ENCODE assay signal across 10 mouse cellular contexts in genomic region chr4:141053568-141054161, GRCm38 (mm10). TPM values are rescaled to one million over a fixed set of nuclear protein-coding genes. Genes with fewer than 3 reads are reported as not detected.
DNase-seq lines count a peak whose midpoint lies in the region; ATAC-seq lines count a peak whose summit lies in the region.
"Had no signal": no experiment of that assay in that cellular context is flagged by ENCODE, and none has a peak within 500 bp of the region (broad histone marks: within the 10 kb centered on the region; RNA-seq: fewer than 3 reads in every experiment).

No protein-coding gene starts in this region.

- ATAC-seq in liver, embryonic 13.5 days (ENCODE audit: low read depth) = no peak
- ATAC-seq in liver, embryonic 12.5 days = no peak
- peak; percentile 70 for ATAC-seq in forebrain, embryonic 12.5 days (ENCODE audit: low FRiP score)
- peak; percentile 87 for ATAC-seq in kidney, embryonic 14.5 days (ENCODE audit: low FRiP score, low TSS enrichment)
- ATAC-seq in megakaryocyte, adult 5-6 weeks (ENCODE audit: poor library complexity, severe bottlenecking) = no peak

- H3K27ac ChIP-seq in liver, embryonic 13.5 days = no peak overlapping the region
- no peak overlapping the region for H3K27ac ChIP-seq in liver, embryonic 12.5 days
- H3K27ac ChIP-seq in forebrain, embryonic 12.5 days = peak overlapping the region; percentile 93
- H3K27ac ChIP-seq in kidney, embryonic 14.5 days (ENCODE audit: low read depth, low read length) = peak overlapping the region; percentile 90
- H3K27ac ChIP-seq in limb, embryonic 10.5 days = peak overlapping the region; percentile 22; the same call in 1 of the 2 replicates

- H3K4me2 ChIP-seq in liver, embryonic 13.5 days = no peak overlapping the region
- H3K4me2 ChIP-seq in liver, embryonic 12.5 days = no peak overlapping the region
- H3K4me2 ChIP-seq in forebrain, embryonic 12.5 days = peak overlapping the region; percentile 49
- H3K4me2 ChIP-seq in kidney, embryonic 14.5 days (replicated peaks; ENCODE audit: low read depth, low read length) = peak overlapping the region; percentile 26

- H3K9ac ChIP-seq in liver, embryonic 13.5 days = 0 out of 2 replicates have a peak overlapping the region, but pooled peaks have one; percentile 17
- no peak overlapping the region for H3K9ac ChIP-seq in liver, embryonic 12.5 days
- H3K9ac ChIP-seq in forebrain, embryonic 12.5 days = peak overlapping the region; percentile 53; the same call in 1 of the 2 replicates
- peak overlapping the region; percentile 13; the same call in 1 of the 2 replicates for H3K9ac ChIP-seq in kidney, embryonic 14.5 days (ENCODE audit: low read depth, low read length)

- WGBS in liver, embryonic 13.5 days (ENCODE audit: insufficient replicate concordance) = 62% methylated on average over 17 of the region's 17 CpGs
- WGBS in liver, embryonic 12.5 days (ENCODE audit: insufficient replicate concordance) = 57% methylated on average over 17 of the region's 17 CpGs
- WGBS in forebrain, embryonic 12.5 days = 3% methylated on average over 17 of the region's 17 CpGs
- WGBS in kidney, embryonic 14.5 days = 20% methylated on average over 17 of the region's 17 CpGs
- 40% methylated on average over 17 of the region's 17 CpGs for WGBS in limb, embryonic 10.5 days

- H3K4me3 ChIP-seq in liver, embryonic 13.5 days (replicated peaks) = no peak overlapping the region
- no peak overlapping the region for H3K4me3 ChIP-seq in liver, embryonic 12.5 days
- H3K4me3 ChIP-seq in forebrain, embryonic 12.5 days (replicated peaks) = peak overlapping the region; percentile 18
- H3K4me3 ChIP-seq in kidney, embryonic 14.5 days (ENCODE audit: low read length) = peak overlapping the region; percentile 0; the same call in 1 of the 2 replicates
- H3K4me3 ChIP-seq in limb, embryonic 10.5 days = 0 out of 2 replicates have a peak overlapping the region, but pooled peaks have one; percentile 1

- DNase-seq in liver, embryonic 13.5 days = no peak
- no peak for DNase-seq in limb, embryonic 10.5 days (ENCODE audit: low spot score)
- peak; percentile 80 to 83 for DNase-seq in right cerebral cortex, postnatal 36 days (ENCODE audit: low spot score in 2 of 2)
- DNase-seq in testis, postnatal 10 days (ENCODE audit: low spot score) = no peak

- H3K27me3 ChIP-seq in liver, embryonic 13.5 days = no peaks in the 10 kb centered on the region
- no peaks in the 10 kb centered on the region for H3K27me3 ChIP-seq in liver, embryonic 12.5 days (replicated peaks)
- no peaks in the 10 kb centered on the region for H3K27me3 ChIP-seq in forebrain, embryonic 12.5 days
- H3K27me3 ChIP-seq in kidney, embryonic 14.5 days (ENCODE audit: control insufficient read depth, insufficient read depth, low read length) = no peaks in the 10 kb centered on the region
- no peaks in the 10 kb centered on the region for H3K27me3 ChIP-seq in limb, embryonic 10.5 days (ENCODE audit: low read depth, poor library complexity, severe bottlenecking)

- H3K4me1 ChIP-seq in liver, embryonic 13.5 days (replicated peaks) = peaks cover 11% of the 10 kb centered on the region
- peaks cover 11% of the 10 kb centered on the region; the same call in 1 of the 2 replicates for H3K4me1 ChIP-seq in liver, embryonic 12.5 days
- peaks cover 55% of the 10 kb centered on the region for H3K4me1 ChIP-seq in forebrain, embryonic 12.5 days
- H3K4me1 ChIP-seq in kidney, embryonic 14.5 days (ENCODE audit: control insufficient read depth, insufficient read depth, low read length) = peaks cover 50% of the 10 kb centered on the region
- peaks cover 24% of the 10 kb centered on the region for H3K4me1 ChIP-seq in limb, embryonic 10.5 days

- peaks cover 7% of the 10 kb centered on the region; the same call in 1 of the 2 replicates for H3K36me3 ChIP-seq in liver, embryonic 13.5 days
- H3K36me3 ChIP-seq in liver, embryonic 12.5 days = peaks cover 8% of the 10 kb centered on the region; the same call in 1 of the 2 replicates
- peaks cover 29% of the 10 kb centered on the region for H3K36me3 ChIP-seq in forebrain, embryonic 12.5 days (replicated peaks)
- H3K36me3 ChIP-seq in kidney, embryonic 14.5 days (ENCODE audit: control insufficient read depth, insufficient read depth, low read length) = peaks cover 2% of the 10 kb centered on the region; the same call in 1 of the 2 replicates
- H3K36me3 ChIP-seq in limb, embryonic 10.5 days = peaks cover 81% of the 10 kb centered on the region

- H3K9me3 ChIP-seq in liver, embryonic 13.5 days (replicated peaks) = no peaks in the 10 kb centered on the region
- no peaks in the 10 kb centered on the region for H3K9me3 ChIP-seq in liver, embryonic 12.5 days (replicated peaks)
- no peaks in the 10 kb centered on the region for H3K9me3 ChIP-seq in forebrain, embryonic 12.5 days
- no peaks in the 10 kb centered on the region for H3K9me3 ChIP-seq in kidney, embryonic 14.5 days (ENCODE audit: control insufficient read depth, low read length)
- H3K9me3 ChIP-seq in limb, embryonic 10.5 days (replicated peaks) = no peaks in the 10 kb centered on the region

RNA-seq across cellular contexts. Expression of gene Crocc, which starts 6.7 kb away (rescaled TPM):
- 0.48 and 0.59 TPM in 2 replicates for polyA plus RNA-seq in liver, embryonic 13.5 days (2015; fragmentation: Nextera tagmentation; extraction: Ambion mirVana)
- polyA plus RNA-seq in liver, embryonic 12.5 days (2016; fragmentation: Nextera tagmentation; extraction: Ambion mirVana) = 1.8 and 2.0 TPM in 2 replicates
- polyA plus RNA-seq in forebrain, embryonic 12.5 days (2016; fragmentation: Nextera tagmentation; extraction: Ambion mirVana) = 15.4 and 17.4 TPM in 2 replicates
- polyA plus RNA-seq in kidney, embryonic 14.5 days (2014; fragmentation: Nextera tagmentation; extraction: Ambion mirVana) = 10.3 and 13.2 TPM in 2 replicates
- 10.6 and 11.4 TPM in 2 replicates for polyA plus RNA-seq in limb, embryonic 10.5 days (2016; fragmentation: Nextera tagmentation; extraction: Ambion mirVana)
- total RNA-seq in megakaryocyte, adult 5-6 weeks (2015) = 1.9 and 2.8 TPM in 2 replicates
- 8.6 and 9.1 TPM in 2 replicates for total RNA-seq in megakaryocyte, adult 5-6 weeks (2017)

RNA-seq across cellular contexts. Expression of gene Necap2, which starts 24.5 kb away (rescaled TPM):
- 119 TPM in 2 replicates for polyA plus RNA-seq in liver, embryonic 13.5 days (2015; fragmentation: Nextera tagmentation; extraction: Ambion mirVana)
- polyA plus RNA-seq in liver, embryonic 12.5 days (2016; fragmentation: Nextera tagmentation; extraction: Ambion mirVana) = 136 and 143 TPM in 2 replicates
- polyA plus RNA-seq in forebrain, embryonic 12.5 days (2016; fragmentation: Nextera tagmentation; extraction: Ambion mirVana) = 52.7 and 56.8 TPM in 2 replicates
- 64.4 and 79.8 TPM in 2 replicates for polyA plus RNA-seq in kidney, embryonic 14.5 days (2014; fragmentation: Nextera tagmentation; extraction: Ambion mirVana)
- polyA plus RNA-seq in limb, embryonic 10.5 days (2016; fragmentation: Nextera tagmentation; extraction: Ambion mirVana) = 67.9 and 82.8 TPM in 2 replicates
- total RNA-seq in megakaryocyte, adult 5-6 weeks (2015) = 70.2 and 72.2 TPM in 2 replicates
- total RNA-seq in megakaryocyte, adult 5-6 weeks (2017) = 126 and 133 TPM in 2 replicates

RNA-seq across cellular contexts. Expression of gene Spata21, which starts 34.5 kb away (rescaled TPM):
- polyA plus RNA-seq in liver, embryonic 13.5 days (2015; fragmentation: Nextera tagmentation; extraction: Ambion mirVana) = 0.13 TPM in 1 of 2 replicates, not detected in the other
- polyA plus RNA-seq in liver, embryonic 12.5 days (2016; fragmentation: Nextera tagmentation; extraction: Ambion mirVana) = 0.05 TPM in 1 of 2 replicates, not detected in the other
- 0.26 TPM in 1 of 2 replicates, not detected in the other for polyA plus RNA-seq in forebrain, embryonic 12.5 days (2016; fragmentation: Nextera tagmentation; extraction: Ambion mirVana)
- polyA plus RNA-seq in kidney, embryonic 14.5 days (2014; fragmentation: Nextera tagmentation; extraction: Ambion mirVana) = 0.27 and 0.95 TPM in 2 replicates
- polyA plus RNA-seq in limb, embryonic 10.5 days (2016; fragmentation: Nextera tagmentation; extraction: Ambion mirVana) = 0.18 TPM in 1 of 2 replicates, not detected in the other
- not detected in 2 replicates for total RNA-seq in megakaryocyte, adult 5-6 weeks (2015)
- not detected in 2 replicates for total RNA-seq in megakaryocyte, adult 5-6 weeks (2017)
- total RNA-seq: liver, adult 2 months; MEL had no signal
- polyA plus RNA-seq: liver, adult 2 months had no signal

RNA-seq across cellular contexts. Expression of gene Mfap2, which starts 43.4 kb away (rescaled TPM):
- polyA plus RNA-seq in liver, embryonic 13.5 days (2015; fragmentation: Nextera tagmentation; extraction: Ambion mirVana) = 21.8 and 22.5 TPM in 2 replicates
- polyA plus RNA-seq in liver, embryonic 12.5 days (2016; fragmentation: Nextera tagmentation; extraction: Ambion mirVana) = 40.7 and 46.7 TPM in 2 replicates
- 250 and 275 TPM in 2 replicates for polyA plus RNA-seq in forebrain, embryonic 12.5 days (2016; fragmentation: Nextera tagmentation; extraction: Ambion mirVana)
- polyA plus RNA-seq in kidney, embryonic 14.5 days (2014; fragmentation: Nextera tagmentation; extraction: Ambion mirVana) = 412 and 476 TPM in 2 replicates
- 444 and 521 TPM in 2 replicates for polyA plus RNA-seq in limb, embryonic 10.5 days (2016; fragmentation: Nextera tagmentation; extraction: Ambion mirVana)
- not detected in 2 replicates for total RNA-seq in megakaryocyte, adult 5-6 weeks (2015)
- not detected in 2 replicates for total RNA-seq in megakaryocyte, adult 5-6 weeks (2017)
- total RNA-seq: MEL had no signal

Comparison
In these comparisons a context has a peak if more than half of its experiments do, and no peak if none do; other contexts are left out.
1. ATAC-seq: peak in forebrain, embryonic 12.5 days (single experiment) and kidney, embryonic 14.5 days (single experiment); none in liver, embryonic 13.5 days (single experiment), liver, embryonic 12.5 days (single experiment) and megakaryocyte, adult 5-6 weeks (single experiment).
2. DNase-seq: peak in right cerebral cortex, postnatal 36 days (2 of 2); none in liver, embryonic 13.5 days (single experiment), limb, embryonic 10.5 days (single experiment) and testis, postnatal 10 days (single experiment).
3. H3K27ac ChIP-seq: peak in forebrain, embryonic 12.5 days (single experiment), kidney, embryonic 14.5 days (single experiment) and limb, embryonic 10.5 days (single experiment); none in liver, embryonic 13.5 days (single experiment) and liver, embryonic 12.5 days (single experiment).
4. H3K4me2 ChIP-seq: peak in forebrain, embryonic 12.5 days (single experiment) and kidney, embryonic 14.5 days (single experiment); none in liver, embryonic 13.5 days (single experiment) and liver, embryonic 12.5 days (single experiment).
5. H3K4me3 ChIP-seq: peak in forebrain, embryonic 12.5 days (single experiment), kidney, embryonic 14.5 days (single experiment) and limb, embryonic 10.5 days (single experiment); none in liver, embryonic 13.5 days (single experiment) and liver, embryonic 12.5 days (single experiment).